Mouse (Mus musculus) liver, embryonic 13.5 days (tissue): ENCODE data around the gene Cfb. TPM values are rescaled to one million over a fixed set of nuclear protein-coding genes. Genes with fewer than 3 reads are reported as not detected.

ENCODE experiments used
- ATAC-seq: fragments of 200-750 bp; cut with Nextera tagmentation; 2 replicates; pipeline ENCODE4 v1.8.0; 2017; ENCODE audit warnings: low read depth, mild to moderate bottlenecking, moderate number of reproducible peaks, moderate library complexity
- DNase-seq: peaks from one replicate; pipeline ENCODE4 v3.0.0; 2022
- H3K27ac ChIP-seq: fragments of 300-500 bp; sonication (generic); 2 replicates; pipeline ENCODE4 v1.5.1; 2015; ENCODE audit warnings: moderate library complexity, mild to moderate bottlenecking, inconsistent platforms
- H3K27me3 ChIP-seq: fragments of 300-500 bp; sonication (generic); 2 replicates; pipeline ENCODE4 v1.6.1; 2015; ENCODE audit warnings: mild to moderate bottlenecking, inconsistent platforms
- H3K36me3 ChIP-seq: fragments of 300-500 bp; sonication (generic); 2 replicates; pipeline ENCODE4 v1.6.1; 2015; ENCODE audit warnings: mild to moderate bottlenecking, inconsistent platforms
- H3K4me1 ChIP-seq: fragments of 300-500 bp; sonication (generic); replicated peaks from 2 replicates; pipeline ENCODE4 v1.6.1; 2015; ENCODE audit warnings: inconsistent platforms
- H3K4me2 ChIP-seq: fragments of 300-500 bp; sonication (generic); 2 replicates; pipeline ENCODE4 v1.6.1; 2015; ENCODE audit warnings: inconsistent platforms, mild to moderate bottlenecking, moderate library complexity
- H3K4me3 ChIP-seq: fragments of 300-500 bp; sonication (generic); replicated peaks from 2 replicates; pipeline ENCODE4 v1.5.1; 2015; ENCODE audit warnings: mild to moderate bottlenecking, inconsistent platforms
- H3K9ac ChIP-seq: fragments of 300-500 bp; sonication (generic); 2 replicates; pipeline ENCODE4 v1.6.1; 2015; ENCODE audit warnings: mild to moderate bottlenecking, inconsistent platforms
- H3K9me3 ChIP-seq: fragments of 300-500 bp; sonication (generic); replicated peaks from 2 replicates; pipeline ENCODE4 v1.6.1; 2016; ENCODE audit warnings: inconsistent platforms
- WGBS: fragments of 180-500 bp; shearing (Covaris S2); methylation state at CpG from one replicate; pipeline ENCODE4 v1.1.7; 2015; ENCODE audit not compliant: insufficient replicate concordance; 5-methylcytosine and 5-hydroxymethylcytosine counted together
- polyA plus RNA-seq: library from polyadenylated mRNA; unstranded; fragments of >200 nt; fragmentation: Nextera tagmentation; extraction: Ambion mirVana; gene quantifications from 2 replicates; pipeline ENCODE4 v1.2.1, GENCODE M21; 2015

Gene Cfb
- polyA plus RNA-seq, 1 experiment from 2014 or later, result 118 TPM

DNA sequence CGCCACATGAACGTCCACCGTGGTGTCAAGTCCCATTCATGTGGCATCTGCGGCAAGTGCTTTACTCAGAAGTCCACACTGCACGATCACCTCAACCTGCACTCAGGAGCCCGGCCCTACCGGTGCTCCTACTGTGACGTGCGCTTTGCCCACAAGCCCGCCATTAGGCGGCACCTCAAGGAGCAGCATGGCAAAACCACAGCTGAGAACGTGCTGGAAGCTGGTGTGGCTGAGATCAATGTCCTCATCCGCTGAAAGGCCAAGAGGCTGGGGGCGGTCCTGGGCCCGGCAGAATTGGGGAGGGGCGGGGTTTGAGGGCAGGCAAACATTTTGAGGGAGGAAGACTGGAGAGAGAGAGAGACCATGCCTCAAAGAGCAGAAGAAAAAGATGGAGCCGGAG lies 34.0 kb upstream of the Cfb start:
- 70% methylated on average over 17 of the region's 17 CpGs for WGBS
- no peaks in the 10 kb centered on the region for H3K27me3 ChIP-seq
- peaks cover 81% of the 10 kb centered on the region for H3K4me1 ChIP-seq
- no peak overlapping the region for H3K4me3 ChIP-seq
- peak overlapping the region; percentile 98 for H3K4me2 ChIP-seq
- no peaks in the 10 kb centered on the region for H3K9me3 ChIP-seq
- no peak overlapping the region for H3K27ac ChIP-seq
- H3K9ac ChIP-seq, result no peak overlapping the region
- ATAC-seq (no peak), DNase-seq (no peak)
- peaks cover 17% of the 10 kb centered on the region for H3K36me3 ChIP-seq

DNA sequence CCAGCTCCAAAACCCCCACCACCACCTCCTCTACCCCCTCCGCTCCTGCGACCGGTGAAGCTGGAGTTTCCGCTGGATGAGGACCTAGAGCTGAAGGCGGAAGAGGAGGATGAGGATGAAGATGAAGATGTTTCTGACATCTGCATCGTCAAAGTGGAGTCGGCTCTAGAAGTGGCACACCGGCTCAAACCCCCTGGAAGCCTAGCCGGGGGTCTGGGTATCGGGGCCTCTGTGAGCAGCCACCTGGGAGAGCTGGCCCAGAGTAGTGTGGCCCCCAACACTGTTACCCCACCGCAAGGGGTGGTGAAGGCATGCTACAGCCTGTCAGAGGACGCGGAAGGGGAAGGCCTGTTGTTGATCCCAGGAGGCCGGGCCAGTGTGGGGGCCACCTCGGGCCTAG lies 33.4 kb upstream of the Cfb start:
- ATAC-seq (no peak), DNase-seq (no peak)
- peak overlapping the region; percentile 88 for H3K27ac ChIP-seq
- H3K9ac ChIP-seq, result peak overlapping the region; percentile 86; the same call in 1 of the 2 replicates
- peaks cover 77% of the 10 kb centered on the region for H3K4me1 ChIP-seq
- WGBS, result 92% methylated on average over 15 of the region's 15 CpGs
- H3K27me3 ChIP-seq, result no peaks in the 10 kb centered on the region
- peak overlapping the region; percentile 74 for H3K4me3 ChIP-seq
- H3K36me3 ChIP-seq, result peaks cover 10% of the 10 kb centered on the region
- peak overlapping the region; percentile 98 for H3K4me2 ChIP-seq
- no peaks in the 10 kb centered on the region for H3K9me3 ChIP-seq

- Histone ChIP-seq H3K4me1 (peaks cover 70% of the 10 kb centered on the region), H3K4me2 (peak overlapping the region; percentile 98), H3K9ac (peak overlapping the region; percentile 86), H3K36me3 (peaks cover 10% of the 10 kb centered on the region), H3K27ac (peak overlapping the region; percentile 88), H3K9me3 (no peaks in the 10 kb centered on the region), H3K27me3 (no peaks in the 10 kb centered on the region), H3K4me3 (peak overlapping the region; percentile 74)
- WGBS, result 20% methylated on average over 46 of the region's 51 CpGs
- no peak for DNase-seq
- ATAC-seq, result no peak
Observed at GRCm38 (mm10) chr17:34894801-34895530, 32.6 kb upstream of the Cfb start.

DNA sequence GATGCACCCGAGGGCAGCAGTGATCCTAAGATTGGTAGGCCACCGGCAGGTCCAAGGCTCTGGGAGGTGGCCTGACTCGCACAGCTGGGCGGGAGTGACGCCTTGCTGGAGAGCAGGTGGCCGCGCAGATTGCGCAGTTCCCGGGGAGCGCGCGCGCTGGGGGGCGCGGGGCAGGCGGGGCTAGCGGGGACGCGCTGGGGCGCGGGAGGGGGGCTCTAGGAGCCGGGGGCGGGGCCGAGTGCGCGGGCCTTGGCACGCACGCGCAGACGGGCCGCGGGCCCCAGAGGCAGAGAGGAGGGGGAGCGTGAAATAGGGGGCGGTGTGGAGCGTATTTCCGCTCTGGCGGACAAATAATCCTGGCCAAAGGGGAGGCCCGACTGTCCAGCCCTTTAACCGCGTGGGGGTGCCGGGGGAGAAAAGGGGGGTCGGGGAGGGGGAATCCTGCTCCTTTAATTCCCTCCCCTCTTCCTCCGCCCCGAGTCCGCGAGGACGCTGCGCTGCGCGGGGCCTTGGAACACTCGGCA lies 31.8 kb upstream of the Cfb start:
- DNase-seq (peak; percentile 86), ATAC-seq (peak; percentile 82)
- Histone ChIP-seq H3K9ac (peak overlapping the region; percentile 86), H3K27me3 (no peaks in the 10 kb centered on the region), H3K27ac (peak overlapping the region; percentile 88), H3K4me2 (peak overlapping the region; percentile 98), H3K9me3 (no peaks in the 10 kb centered on the region), H3K36me3 (peaks cover 10% of the 10 kb centered on the region), H3K4me1 (peaks cover 62% of the 10 kb centered on the region), H3K4me3 (peak overlapping the region; percentile 74)
- WGBS, result under 1% methylated on average over 51 of the region's 51 CpGs

DNA sequence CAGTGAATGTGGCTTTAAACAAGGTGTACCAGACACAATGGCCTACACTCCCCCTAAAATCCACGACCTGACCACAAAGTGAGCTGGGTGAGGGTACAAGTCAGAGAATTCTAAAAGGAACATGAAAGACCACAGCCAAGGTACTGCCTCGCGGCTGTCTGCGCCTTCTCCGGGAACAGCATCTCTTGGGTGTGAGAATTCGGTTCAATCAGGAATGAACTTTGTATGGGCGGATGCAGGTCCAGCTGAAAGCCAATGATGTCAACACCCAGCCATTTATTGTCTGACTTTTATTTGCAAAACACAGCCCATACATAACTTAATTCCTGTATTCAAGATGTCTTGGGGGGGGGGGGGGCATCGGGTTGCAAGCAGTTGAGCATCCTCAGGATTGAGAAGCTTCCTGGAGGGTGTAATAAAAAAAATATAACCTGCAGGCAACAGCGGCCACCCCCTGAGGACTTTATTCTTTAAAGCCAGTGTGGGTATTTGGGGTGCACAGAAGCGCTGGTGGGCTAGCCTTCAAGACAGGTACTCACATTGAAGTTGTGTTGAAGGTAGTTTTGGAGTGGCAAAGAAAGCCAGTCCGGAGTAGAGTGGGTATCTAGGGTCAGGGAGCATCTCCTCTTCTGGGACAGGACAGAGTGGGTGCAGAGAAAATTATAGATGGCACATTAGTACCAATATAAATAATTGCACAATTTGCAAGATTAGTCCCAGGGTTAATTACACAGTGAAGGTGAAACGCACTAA lies 30.9 kb upstream of the Cfb start:
- H3K4me2 ChIP-seq, result peak overlapping the region; percentile 98
- ATAC-seq (no peak), DNase-seq (no peak)
- peaks cover 10% of the 10 kb centered on the region for H3K36me3 ChIP-seq
- peak overlapping the region; percentile 86 for H3K9ac ChIP-seq
- H3K9me3 ChIP-seq, result no peaks in the 10 kb centered on the region
- no peaks in the 10 kb centered on the region for H3K27me3 ChIP-seq
- WGBS, result 76% methylated on average over 12 of the region's 12 CpGs
- H3K4me3 ChIP-seq, result peak overlapping the region; percentile 74
- peak overlapping the region; percentile 81 for H3K27ac ChIP-seq
- peaks cover 56% of the 10 kb centered on the region for H3K4me1 ChIP-seq

DNA sequence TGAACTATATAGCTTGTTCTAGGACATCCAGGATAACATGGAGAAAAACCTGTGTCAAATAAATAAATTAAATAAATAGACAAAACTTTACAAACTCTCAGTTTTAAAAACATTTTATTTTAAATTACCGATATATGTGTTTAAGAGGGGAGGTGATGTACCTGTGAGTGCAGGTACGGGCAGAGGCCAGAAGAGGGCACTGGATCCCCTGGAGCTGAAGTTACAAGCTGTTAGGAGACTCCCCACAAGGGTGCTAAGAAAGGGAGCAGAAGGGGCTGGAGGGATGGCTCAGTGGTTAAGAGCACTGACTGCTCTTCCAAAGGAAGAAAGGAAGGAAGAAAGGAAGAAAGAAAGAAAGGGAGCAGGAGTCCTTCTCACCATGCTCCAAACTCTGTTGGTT lies 29.1 kb upstream of the Cfb start:
- Histone ChIP-seq H3K27me3 (no peaks in the 10 kb centered on the region), H3K9ac (no peak overlapping the region), H3K36me3 (peaks cover 8% of the 10 kb centered on the region), H3K9me3 (no peaks in the 10 kb centered on the region), H3K4me1 (peaks cover 37% of the 10 kb centered on the region), H3K27ac (no peak overlapping the region), H3K4me2 (no peak overlapping the region), H3K4me3 (no peak overlapping the region)
- ATAC-seq (no peak), DNase-seq (no peak)
- WGBS, result 90% methylated on average over 2 of the region's 2 CpGs

- 79% methylated on average over 12 of the region's 12 CpGs for WGBS
- no peak for ATAC-seq
Observed at GRCm38 (mm10) chr17:34890074-34890743, 27.9 kb upstream of the Cfb start.

GRCm38 (mm10) chr17:34887942-34888341 lies 25.6 kb upstream of the Cfb start:
- no peaks in the 10 kb centered on the region for H3K36me3 ChIP-seq
- ATAC-seq (no peak), DNase-seq (no peak)
- no peaks in the 10 kb centered on the region for H3K9me3 ChIP-seq
- no peak overlapping the region for H3K9ac ChIP-seq
- no peak overlapping the region for H3K4me2 ChIP-seq
- no peaks in the 10 kb centered on the region for H3K27me3 ChIP-seq
- 56% methylated on average over 5 of the region's 5 CpGs for WGBS
- no peak overlapping the region for H3K27ac ChIP-seq
- peaks cover 32% of the 10 kb centered on the region for H3K4me1 ChIP-seq
- H3K4me3 ChIP-seq, result no peak overlapping the region

More at GRCm38 (mm10) chr17:34890074-34890743, 27.9 kb upstream of the Cfb start:
- Histone ChIP-seq H3K9ac (no peak overlapping the region), H3K4me2 (no peak overlapping the region), H3K36me3 (no peaks in the 10 kb centered on the region), H3K27ac (no peak overlapping the region), H3K9me3 (no peaks in the 10 kb centered on the region), H3K4me3 (no peak overlapping the region), H3K4me1 (peaks cover 33% of the 10 kb centered on the region), H3K27me3 (no peaks in the 10 kb centered on the region)
- DNase-seq, result no peak

DNA sequence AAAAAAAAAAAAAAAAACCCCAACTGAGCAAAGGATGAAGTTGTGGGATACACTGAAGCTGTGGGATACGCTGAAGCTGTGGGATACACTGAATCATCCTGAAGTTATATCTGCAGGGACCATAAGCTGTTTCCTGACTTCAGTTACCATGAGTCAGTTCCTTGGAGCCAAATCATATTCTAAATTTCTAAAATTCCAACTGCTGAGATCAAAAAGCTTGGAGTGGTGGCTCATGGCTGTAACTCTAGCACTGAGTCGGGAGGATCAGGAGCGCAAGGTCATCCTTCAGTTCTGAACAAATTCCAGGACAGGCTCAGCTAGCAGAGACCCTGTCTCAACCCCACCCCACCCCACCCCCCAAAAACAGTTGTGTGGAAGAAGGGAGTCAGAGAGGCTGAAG lies 23.3 kb upstream of the Cfb start:
- Histone ChIP-seq H3K4me2 (no peak overlapping the region), H3K4me1 (peaks cover 37% of the 10 kb centered on the region), H3K27ac (no peak overlapping the region), H3K9ac (no peak overlapping the region), H3K4me3 (no peak overlapping the region), H3K27me3 (no peaks in the 10 kb centered on the region), H3K36me3 (no peaks in the 10 kb centered on the region), H3K9me3 (no peaks in the 10 kb centered on the region)
- 70% methylated on average over 3 of the region's 3 CpGs for whole genome bisulfite sequencing
- ATAC-seq, result no peak
- no peak for DNase-seq

DNA sequence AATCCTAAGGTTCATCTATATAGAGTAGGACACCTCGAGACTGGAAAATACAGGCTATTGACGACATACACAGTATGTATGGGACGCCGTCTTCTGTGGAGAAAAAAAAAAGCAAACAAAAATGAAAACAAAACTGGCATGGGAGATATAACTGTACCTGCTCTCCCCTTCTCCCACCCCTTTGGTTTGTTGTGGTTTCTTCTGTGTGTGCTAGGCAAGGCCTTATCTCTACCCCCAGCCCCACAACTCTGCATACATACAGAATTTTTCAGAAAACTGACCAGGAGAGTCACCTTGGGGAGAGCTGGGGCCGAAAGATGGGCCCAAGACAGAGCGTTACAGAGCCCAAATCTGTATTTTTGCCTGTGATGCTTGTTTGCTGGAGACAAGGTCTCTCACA lies 22.4 kb upstream of the Cfb start:
- H3K4me2 ChIP-seq, result 0 out of 2 replicates have a peak overlapping the region, but pooled peaks have one; percentile 2
- peaks cover 37% of the 10 kb centered on the region for H3K4me1 ChIP-seq
- H3K4me3 ChIP-seq, result no peak overlapping the region
- DNase-seq (no peak), ATAC-seq (peak; percentile 40; the same call in 1 of the 2 replicates)
- no peak overlapping the region for H3K9ac ChIP-seq
- H3K9me3 ChIP-seq, result no peaks in the 10 kb centered on the region
- H3K27ac ChIP-seq, result no peak overlapping the region
- no peaks in the 10 kb centered on the region for H3K27me3 ChIP-seq
- no peaks in the 10 kb centered on the region for H3K36me3 ChIP-seq
- 30% methylated on average over 6 of the region's 6 CpGs for WGBS

GRCm38 (mm10) chr17:34883332-34883731 lies 21.0 kb upstream of the Cfb start:
- H3K27ac ChIP-seq, result no peak overlapping the region
- ATAC-seq (no peak), DNase-seq (no peak)
- 55% methylated on average over 3 of the region's 3 CpGs for whole genome bisulfite sequencing
- no peak overlapping the region for H3K4me2 ChIP-seq
- no peak overlapping the region for H3K9ac ChIP-seq
- no peaks in the 10 kb centered on the region for H3K36me3 ChIP-seq
- no peaks in the 10 kb centered on the region for H3K27me3 ChIP-seq
- H3K4me1 ChIP-seq, result peaks cover 37% of the 10 kb centered on the region
- no peak overlapping the region for H3K4me3 ChIP-seq
- H3K9me3 ChIP-seq, result no peaks in the 10 kb centered on the region
